Mouse (Mus musculus) common myeloid progenitor, adult 5-6 weeks (primary cell): Measurements from ENCODE around the gene Hat1. TPM values are rescaled to one million over a fixed set of nuclear protein-coding genes. Genes with fewer than 3 reads are reported as not detected.
"Not testable (repeated sequence)": the region's sequence is repeated elsewhere in the genome, so short reads cannot be mapped to it uniquely, and the experiment has no call there.

Experiments used
- ATAC-seq: replicated peaks from 2 replicates; pipeline ENCODE4 v1.8.0; 2016; ENCODE audit warnings: low read depth, mild to moderate bottlenecking, moderate TSS enrichment, inconsistent platforms; ENCODE audit not compliant: poor library complexity, severe bottlenecking
- total RNA-seq: library from RNA; stranded (forward); fragments of 200-1000, 187-1606 nt; gene quantifications from 2 replicates; pipeline ENCODE4 v1.2.3, GENCODE M21; 2017

The Hat1 gene
- 183 and 200 TPM in 2 replicates for total RNA-seq

GRCm38 (mm10) chr2:71388951-71389763, at the start of gene Hat1:
Hat1 (plus strand) TSS chr2:71388958.
- ATAC-seq, result peak; percentile 99

- no peak for ATAC-seq
Observed at GRCm38 (mm10) chr2:71340126-71340525, 48.6 kb upstream of the Hat1 start.

GRCm38 (mm10) chr2:71343884-71344640, 44.7 kb upstream of the Hat1 start:
- 0 out of 2 replicates have a peak, but pooled peaks have one; percentile 25 for ATAC-seq

- no peak for ATAC-seq
Observed at GRCm38 (mm10) chr2:71347160-71347559, 41.6 kb upstream of the Hat1 start.

GRCm38 (mm10) chr2:71347732-71348490, 40.8 kb upstream of the Hat1 start:
- ATAC-seq, result no peak

GRCm38 (mm10) chr2:71349511-71349910, 39.2 kb upstream of the Hat1 start:
- no peak for ATAC-seq

GRCm38 (mm10) chr2:71350181-71350580, 38.6 kb upstream of the Hat1 start:
- ATAC-seq, result no peak

- ATAC-seq, result no peak
Observed at GRCm38 (mm10) chr2:71350904-71351726, 37.6 kb upstream of the Hat1 start.

- no peak for ATAC-seq
Observed at GRCm38 (mm10) chr2:71351727-71351987, 37.1 kb upstream of the Hat1 start.

- 0 out of 2 replicates have a peak, but pooled peaks have one; percentile 11 for ATAC-seq
Observed at GRCm38 (mm10) chr2:71353306-71354054, 35.3 kb upstream of the Hat1 start.

- no peak for ATAC-seq
Observed at GRCm38 (mm10) chr2:71354055-71354425, 34.7 kb upstream of the Hat1 start.

GRCm38 (mm10) chr2:71358347-71358746, 30.4 kb upstream of the Hat1 start:
- no peak for ATAC-seq

- ATAC-seq, result no peak
Observed at GRCm38 (mm10) chr2:71360192-71360591, 28.6 kb upstream of the Hat1 start.

- ATAC-seq, result peak; percentile 16; the same call in 1 of the 2 replicates
Observed at GRCm38 (mm10) chr2:71366618-71367124, 22.1 kb upstream of the Hat1 start.

GRCm38 (mm10) chr2:71367125-71367880, 21.5 kb upstream of the Hat1 start, which contains the start of gene Slc25a12:
Slc25a12 (minus strand) TSS chr2:71367749.
- ATAC-seq, result peak; percentile 93

- ATAC-seq, result no peak
Observed at GRCm38 (mm10) chr2:71368086-71368485, 20.7 kb upstream of the Hat1 start.

GRCm38 (mm10) chr2:71371790-71372189, 17.0 kb upstream of the Hat1 start:
- no peak for ATAC-seq

- ATAC-seq, result not testable (repeated sequence)
Observed at GRCm38 (mm10) chr2:71372261-71372660, 16.5 kb upstream of the Hat1 start.
